ENCODE assay signal across 14 mouse cellular contexts in the genomic region with DNA sequence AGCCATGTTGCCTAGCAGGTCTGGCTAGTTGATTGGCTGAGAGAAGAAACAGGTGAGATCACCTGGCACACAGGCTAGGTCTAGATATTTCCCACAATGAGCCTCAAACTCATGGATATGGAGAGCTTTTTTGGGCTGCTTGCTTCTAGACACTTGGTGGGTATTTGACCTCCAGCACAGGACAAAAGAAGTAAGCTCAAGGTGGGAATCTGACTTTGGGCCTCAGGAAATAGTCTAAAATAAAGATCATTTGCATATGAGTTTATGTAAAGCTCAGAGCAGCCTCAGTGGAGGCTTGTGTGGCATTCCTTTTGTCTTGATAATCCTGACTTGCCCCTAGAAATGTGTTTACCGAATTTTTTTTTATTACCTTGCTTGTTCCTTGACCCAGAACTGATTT.
"Had no signal": no experiment of that assay in that cellular context is flagged by ENCODE, and none has a peak within 500 bp of the region (broad histone marks: within the 10 kb centered on the region; RNA-seq: fewer than 3 reads in every experiment).

No protein-coding gene starts in this region.

- ATAC-seq: midbrain, embryonic 13.5 days; midbrain, embryonic 15.5 days had no signal

- DNase-seq: lung, adult 18-20 months; lung, embryonic 14.5 days; lung, postnatal 10 days; right cerebral cortex, postnatal 14 days; thymus, adult 2 months; thymus, postnatal 25 days; thymus, postnatal 4 days had no signal

- H3K4me3 ChIP-seq: megakaryocyte, embryonic 14.5 days; midbrain, embryonic 13.5 days; midbrain, embryonic 15.5 days; neural tube, embryonic 12.5 days; stomach, embryonic 15.5 days had no signal

- H3K9me3 ChIP-seq: midbrain, embryonic 13.5 days; midbrain, embryonic 15.5 days; neural tube, embryonic 12.5 days; stomach, embryonic 15.5 days had no signal

- H3K36me3 ChIP-seq: midbrain, embryonic 13.5 days; midbrain, embryonic 15.5 days; neural tube, embryonic 12.5 days; stomach, embryonic 15.5 days had no signal

- H3K27ac ChIP-seq: macrophage; midbrain, embryonic 13.5 days; midbrain, embryonic 15.5 days; neural tube, embryonic 12.5 days; stomach, embryonic 15.5 days; stomach, postnatal 0 days had no signal

- H3K9ac ChIP-seq: lung, embryonic 14.5 days; midbrain, embryonic 13.5 days; midbrain, embryonic 15.5 days; neural tube, embryonic 12.5 days; stomach, embryonic 15.5 days had no signal

- H3K27me3 ChIP-seq: megakaryocyte, embryonic 14.5 days; midbrain, embryonic 13.5 days; midbrain, embryonic 15.5 days; neural tube, embryonic 12.5 days; stomach, embryonic 15.5 days had no signal

- H3K4me1 ChIP-seq: megakaryocyte, embryonic 14.5 days; midbrain, embryonic 13.5 days; midbrain, embryonic 15.5 days; neural tube, embryonic 12.5 days; stomach, embryonic 15.5 days had no signal
